In genomic region chr11:98545711-98546231, GRCm38 (mm10) we compare ENCODE assay signal across 7 mouse cellular contexts. TPM values are rescaled to one million over a fixed set of nuclear protein-coding genes. Genes with fewer than 3 reads are reported as not detected.
DNase-seq lines count a peak whose midpoint lies in the region; ATAC-seq and TF ChIP-seq lines count a peak whose summit lies in the region.

Gene Ikzf3 (minus strand): TSS chr11:98546031.

- peaks cover 53% of the 10 kb centered on the region for H3K79me2 ChIP-seq in CH12.LX (replicated peaks; ENCODE audit: control insufficient read depth, extremely low read depth, insufficient read depth, poor library complexity, severe bottlenecking)

- H3K9me3 ChIP-seq in CH12.LX (replicated peaks; ENCODE audit: low read length), result peaks cover 7% of the 10 kb centered on the region
- H3K9me3 ChIP-seq in forebrain, embryonic 10.5 days, result no peaks in the 10 kb centered on the region
- H3K9me3 ChIP-seq in hindbrain, embryonic 13.5 days, result no peaks in the 10 kb centered on the region
- H3K9me3 ChIP-seq in liver, embryonic 11.5 days (ENCODE audit: control insufficient read depth, low read length), result no peaks in the 10 kb centered on the region

- H3K4me2 ChIP-seq in CH12.LX (ENCODE audit: insufficient read depth, low read depth, poor library complexity, severe bottlenecking), result peak within 1 kb of the TSS; percentile 94
- peak within 1 kb of the TSS; percentile 85 for H3K4me2 ChIP-seq in hindbrain, embryonic 13.5 days
- peak within 1 kb of the TSS; percentile 65 for H3K4me2 ChIP-seq in liver, embryonic 11.5 days

- in situ Hi-C loops in CH12.LX (cut with MboI; ENCODE audit: low pct_ligation_motif_present, low pct_unique_long_range_greater_than_20kb, low sequenced_read_pairs), result loop anchor here (5.0 kb wide), 1 partner anchor 68 kb away; no protein-coding TSS in a partner anchor

- peak; percentile 21 for TF ChIP-seq RAD21 in CH12.LX (IDR thresholded peaks at IDR 0.05; ENCODE audit: low read depth, low read length)

- peak within 1 kb of the TSS; percentile 69 to 80 (median 77) for H3K4me3 ChIP-seq in CH12.LX (replicated peaks in 1 of 3; ENCODE audit: low read depth in 2 of 3, low read length in 2 of 3, poor library complexity in 1 of 3)
- H3K4me3 ChIP-seq in forebrain, embryonic 10.5 days, result peak within 1 kb of the TSS; percentile 55
- peak within 1 kb of the TSS; percentile 46 for H3K4me3 ChIP-seq in hindbrain, embryonic 13.5 days
- peak within 1 kb of the TSS; percentile 41 for H3K4me3 ChIP-seq in liver, embryonic 11.5 days (ENCODE audit: low read depth, low read length)

- peaks cover 5 to 67% of the 10 kb centered on the region in 2 experiments; a peak in 3 of 4 replicates for H3K4me1 ChIP-seq in CH12.LX (ENCODE audit: control insufficient read depth in 1 of 2, insufficient read depth in 2 of 2)
- H3K4me1 ChIP-seq in forebrain, embryonic 10.5 days, result peaks cover 13% of the 10 kb centered on the region
- peaks cover 12% of the 10 kb centered on the region for H3K4me1 ChIP-seq in hindbrain, embryonic 13.5 days (replicated peaks)
- H3K4me1 ChIP-seq in liver, embryonic 11.5 days (replicated peaks; ENCODE audit: control insufficient read depth, insufficient read depth, low read length), result peaks cover 9% of the 10 kb centered on the region

- dilution Hi-C loops in CH12.LX (cut with MboI; ENCODE audit: extremely low pct_ligation_motif_present, extremely low pct_unique_long_range_greater_than_20kb, low sequenced_read_pairs), result no loop called here

- H3K27ac ChIP-seq in CH12.LX (ENCODE audit: insufficient read depth, low read depth), result peak within 1 kb of the TSS; percentile 88
- no peak within 1 kb of the TSS for H3K27ac ChIP-seq in forebrain, embryonic 10.5 days
- no peak within 1 kb of the TSS for H3K27ac ChIP-seq in hindbrain, embryonic 13.5 days
- H3K27ac ChIP-seq in liver, embryonic 11.5 days (ENCODE audit: low read depth, low read length), result no peak within 1 kb of the TSS

- WGBS in forebrain, embryonic 10.5 days, result 1% methylated on average over 58 of the region's 58 CpGs
- 1% methylated on average over 53 of the region's 58 CpGs for WGBS in hindbrain, embryonic 13.5 days
- WGBS in liver, embryonic 11.5 days, result 2% methylated on average over 58 of the region's 58 CpGs

- TF ChIP-seq POLR2A in CH12.LX (IDR thresholded peaks at IDR 0.05; ENCODE audit: low read depth, low read length), result peak; percentile 77

- TF ChIP-seq CTCF in CH12.LX (conservative IDR thresholded peaks at IDR 0.05 in 1 of 2, IDR thresholded peaks at IDR 0.05 in 1 of 2; ENCODE audit: low read depth in 2 of 2, low read length in 2 of 2), result peak in 1 of 2 experiments; percentile 39; a peak in 2 of 4 replicates

- DNase-seq in CH12.LX (ENCODE audit: extremely low read depth), result peak; percentile 81
- DNase-seq in ZHBTc4 (ENCODE audit: low read depth, low spot score), result peak; percentile 73
- peak; percentile 50 for DNase-seq in forebrain, embryonic 10.5 days (ENCODE audit: extremely low spot score, low spot score)
- peak; percentile 52 for DNase-seq in liver, embryonic 11.5 days (ENCODE audit: low spot score)
- DNase-seq in splenic B cell, adult 2 months (ENCODE audit: low read depth, low spot score), result peak; percentile 88

- TF ChIP-seq EP300 in CH12.LX (IDR thresholded peaks at IDR 0.05; ENCODE audit: low read length), result no peak

- H3K36me3 ChIP-seq in CH12.LX (replicated peaks in 1 of 2; ENCODE audit: control insufficient read depth in 1 of 2, insufficient read depth in 1 of 2, low read length in 1 of 2), result peaks cover 6 to 18% of the 10 kb centered on the region in 2 experiments
- H3K36me3 ChIP-seq in forebrain, embryonic 10.5 days (replicated peaks), result no peaks in the 10 kb centered on the region
- H3K36me3 ChIP-seq in hindbrain, embryonic 13.5 days, result no peaks in the 10 kb centered on the region
- H3K36me3 ChIP-seq in liver, embryonic 11.5 days (ENCODE audit: control insufficient read depth, insufficient read depth, low read length), result no peaks in the 10 kb centered on the region
- 0 out of 2 replicates have a peak, but pooled peaks cover 2% of the 10 kb centered on the region for H3K36me3 ChIP-seq in splenic B cell, adult 2 months (ENCODE audit: control insufficient read depth, insufficient read depth, low read length, poor library complexity, severe bottlenecking)

- no peaks in the 10 kb centered on the region for H3K27me3 ChIP-seq in CH12.LX (replicated peaks)
- peaks cover 98% of the 10 kb centered on the region for H3K27me3 ChIP-seq in forebrain, embryonic 10.5 days (ENCODE audit: poor library complexity, severe bottlenecking)
- H3K27me3 ChIP-seq in hindbrain, embryonic 13.5 days, result peaks cover 91% of the 10 kb centered on the region
- peaks cover 73% of the 10 kb centered on the region for H3K27me3 ChIP-seq in liver, embryonic 11.5 days (replicated peaks; ENCODE audit: control insufficient read depth, insufficient read depth, low read length)
- no peaks in the 10 kb centered on the region; the same call in 1 of the 2 replicates for H3K27me3 ChIP-seq in splenic B cell, adult 2 months (ENCODE audit: control insufficient read depth, insufficient read depth, low read length, poor library complexity, severe bottlenecking)

- peak within 1 kb of the TSS; percentile 86 for H3K9ac ChIP-seq in CH12.LX (ENCODE audit: insufficient read depth, low read depth)
- H3K9ac ChIP-seq in hindbrain, embryonic 13.5 days, result peak within 1 kb of the TSS; percentile 66
- H3K9ac ChIP-seq in liver, embryonic 11.5 days (ENCODE audit: low read depth, low read length), result no peak within 1 kb of the TSS

- ATAC-seq in hindbrain, embryonic 13.5 days (ENCODE audit: low FRiP score), result no peak
- ATAC-seq in liver, embryonic 11.5 days (replicated peaks; ENCODE audit: low FRiP score), result no peak
- ATAC-seq in monocyte, adult 5-6 weeks (replicated peaks; ENCODE audit: insufficient number of reproducible peaks, low FRiP score, low TSS enrichment, poor library complexity, severe bottlenecking), result peak; percentile 83

TF ChIP-seq in CH12.LX, 34 proteins besides CTCF, POLR2A, EP300 and RAD21:
- TF ChIP-seq TCF12 (IDR thresholded peaks at IDR 0.05; ENCODE audit: low read depth, low read length) (peak; percentile 80; the same call in 1 of the 2 replicates), MAZ (IDR thresholded peaks at IDR 0.05; ENCODE audit: low read depth, low read length) (0 out of 2 replicates have a peak, but pooled peaks have one; percentile 12), JUND (conservative IDR thresholded peaks at IDR 0.05; ENCODE audit: low read depth, low read length) (no peak), MAX (IDR thresholded peaks at IDR 0.05; ENCODE audit: low read length) (peak; percentile 90), TBP (conservative IDR thresholded peaks at IDR 0.05; ENCODE audit: low read depth, low read length) (no peak; the same call in 1 of the 2 replicates), SMC3 (IDR thresholded peaks at IDR 0.05; ENCODE audit: low read depth, low read length) (peak; percentile 39), MYC (IDR thresholded peaks at IDR 0.05; ENCODE audit: low read depth, low read length) (no peak; the same call in 1 of the 2 replicates), NRF1 (IDR thresholded peaks at IDR 0.05; ENCODE audit: low read depth, low read length) (peak; percentile 72), ETS1 (conservative IDR thresholded peaks at IDR 0.05; ENCODE audit: low read depth, low read length) (peak; percentile 64), MAFK (IDR thresholded peaks at IDR 0.05; ENCODE audit: insufficient replicate concordance, low read length) (no peak), ELF1 (IDR thresholded peaks at IDR 0.05; ENCODE audit: low read depth, low read length) (peak; percentile 51; the same call in 1 of the 2 replicates), MXI1 (IDR thresholded peaks at IDR 0.05; ENCODE audit: low read depth, low read length) (peak; percentile 97), CHD1 (IDR thresholded peaks at IDR 0.05; ENCODE audit: low read depth, low read length) (peak; percentile 69; the same call in 1 of the 2 replicates), HCFC1 (IDR thresholded peaks at IDR 0.05; ENCODE audit: low read depth, low read length) (no peak), POLR2AphosphoS2 (IDR thresholded peaks at IDR 0.05; ENCODE audit: low read depth, low read length) (peak; percentile 12; the same call in 1 of the 2 replicates), UBTF (IDR thresholded peaks at IDR 0.05; ENCODE audit: low read depth, low read length) (peak; percentile 97), BHLHE40 (IDR thresholded peaks at IDR 0.05; ENCODE audit: low read depth, low read length) (peak; percentile 88)

RNA-seq across cellular contexts. Expression of gene Ikzf3, which starts in this region (rescaled TPM):
- 110 and 124 TPM in 2 replicates for total RNA-seq in CH12.LX (2012; rRNA removed)
- total RNA-seq in CH12.LX (2014; rRNA removed), result 118 and 130 TPM in 2 replicates
- polyA plus RNA-seq in CH12.LX (2012; ENCODE audit: insufficient read length, low read depth), result 238 and 243 TPM in 2 replicates
- 0.07 TPM in 1 of 2 replicates, not detected in the other for polyA plus RNA-seq in forebrain, embryonic 10.5 days (2016; fragmentation: Nextera tagmentation; extraction: Ambion mirVana)
- polyA plus RNA-seq in hindbrain, embryonic 13.5 days (2015; fragmentation: Nextera tagmentation; extraction: Ambion mirVana), result 0.21 and 0.35 TPM in 2 replicates
- polyA plus RNA-seq in liver, embryonic 11.5 days (2014; fragmentation: Nextera tagmentation; extraction: Ambion mirVana), result 0.04 and 0.32 TPM in 2 replicates
- total RNA-seq in monocyte, adult 5-6 weeks (2017), result 82.2 to 248 TPM (median 102 TPM) in 3 replicates

Comparison
In these comparisons a context has a peak if more than half of its experiments do, and no peak if none do; other contexts are left out.
1. RNA of gene Ikzf3 (polyA plus RNA-seq): 238 to 243 TPM in CH12.LX; 0.21 to 0.35 TPM in hindbrain, embryonic 13.5 days, 0.07 TPM in forebrain, embryonic 10.5 days and 0.04 to 0.32 TPM in liver, embryonic 11.5 days; every median in the first group is over 100 times any median in the second.
2. Peak in DNase-seq and H3K4me3 ChIP-seq in forebrain, embryonic 10.5 days; RNA of the gene not detected or under 1 TPM.
3. Peak in DNase-seq, H3K4me3 ChIP-seq and H3K4me2 ChIP-seq in liver, embryonic 11.5 days; RNA of the gene not detected or under 1 TPM.
4. Peak in every context shown above with its lines, with median percentiles within 50 percentile points of each other: DNase-seq, H3K4me2 ChIP-seq and H3K4me3 ChIP-seq.